Mouse (Mus musculus) lung, postnatal 0 days (tissue): Measurements from ENCODE around the gene Ncor2.

ENCODE experiments used
- CTCF ChIP-seq: IDR thresholded peaks from 2 replicates; pipeline ENCODE4 v1.5.1; 2016; ENCODE audit warnings: antibody characterized with exemption, mild to moderate bottlenecking
- EP300 ChIP-seq: IDR thresholded peaks from 2 replicates; pipeline ENCODE4 v1.6.1; 2016; ENCODE audit warnings: antibody characterized with exemption, mild to moderate bottlenecking, control low read depth

DNA sequence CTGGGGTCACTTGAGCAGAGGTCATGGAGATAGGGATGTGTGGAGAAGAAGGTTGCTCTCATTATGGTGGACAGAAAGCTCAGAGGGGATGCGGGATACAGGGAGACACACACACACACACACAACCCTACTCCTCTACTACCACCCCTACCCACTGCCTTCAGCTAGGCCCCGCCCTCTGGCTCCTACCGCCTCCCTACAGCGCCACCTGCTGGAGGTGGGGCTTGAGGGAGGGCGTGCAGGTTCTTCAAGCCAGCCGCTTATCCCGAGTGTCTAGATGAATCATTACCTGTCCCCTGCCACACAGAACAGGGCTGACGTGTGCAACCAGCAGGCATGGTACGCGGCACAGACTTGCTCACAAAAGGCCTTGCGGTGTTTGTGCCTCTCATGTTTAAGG lies 10.6 kb upstream of the Ncor2 start:
- TF ChIP-seq CTCF (peak; percentile 95), EP300 (no peak)
